Mouse (Mus musculus): Measurements from ENCODE around the gene Syne3.

The Syne3 gene

GRCm38 (mm10) chr12:104892245-104892644 lies 117.4 kb downstream of the Syne3 start:
- DNase-seq (ENCODE audit: low spot score in 2 of 2): no peak

GRCm38 (mm10) chr12:104890066-104890465 lies 119.5 kb downstream of the Syne3 start:
- no peak for DNase-seq (ENCODE audit: low spot score in 2 of 2)

- DNase-seq (ENCODE audit: low spot score in 2 of 2): no peak
Observed at GRCm38 (mm10) chr12:104886104-104886503, 123.5 kb downstream of the Syne3 start.

GRCm38 (mm10) chr12:104882533-104882932 lies 127.1 kb downstream of the Syne3 start:
- no peak for DNase-seq (ENCODE audit: low spot score in 2 of 2)

- no peak for DNase-seq (ENCODE audit: low spot score in 2 of 2)
Observed at GRCm38 (mm10) chr12:104882061-104882460, 127.5 kb downstream of the Syne3 start.

GRCm38 (mm10) chr12:104881518-104882060 lies 128.0 kb downstream of the Syne3 start:
- no peak for DNase-seq (ENCODE audit: low spot score in 2 of 2)

- DNase-seq (ENCODE audit: low spot score in 2 of 2): no peak
Observed at GRCm38 (mm10) chr12:104880367-104880766, 129.2 kb downstream of the Syne3 start.

Data from urinary bladder, postnatal 36 days (tissue).